Comparison of ENCODE assay signal across 9 mouse cellular contexts in genomic region chr14:11883142-11883921, GRCm38 (mm10).
DNase-seq lines count a peak whose midpoint lies in the region; ATAC-seq lines count a peak whose summit lies in the region.
"Had no signal": no experiment of that assay in that cellular context is flagged by ENCODE, and none has a peak within 500 bp of the region (broad histone marks: within the 10 kb centered on the region; RNA-seq: fewer than 3 reads in every experiment).

No protein-coding gene starts in this region.

- H3K4me1 ChIP-seq in midbrain, embryonic 13.5 days (replicated peaks): peaks cover 21% of the 10 kb centered on the region
- peaks cover 29% of the 10 kb centered on the region for H3K4me1 ChIP-seq in midbrain, embryonic 10.5 days
- peaks cover 4% of the 10 kb centered on the region; the same call in 1 of the 2 replicates for H3K4me1 ChIP-seq in forebrain, embryonic 11.5 days (replicated peaks; ENCODE audit: control insufficient read depth, insufficient read depth, low read length)
- peaks cover 41% of the 10 kb centered on the region for H3K4me1 ChIP-seq in heart, embryonic 16.5 days (ENCODE audit: control insufficient read depth, insufficient read depth, low read length)
- peaks cover 56% of the 10 kb centered on the region for H3K4me1 ChIP-seq in limb, embryonic 10.5 days

- no peak overlapping the region for H3K27ac ChIP-seq in midbrain, embryonic 13.5 days
- H3K27ac ChIP-seq in midbrain, embryonic 10.5 days (replicated peaks): no peak overlapping the region
- 0 out of 2 replicates have a peak overlapping the region, but pooled peaks have one; percentile 18 for H3K27ac ChIP-seq in forebrain, embryonic 11.5 days (ENCODE audit: low read depth, low read length)
- peak overlapping the region; percentile 99 for H3K27ac ChIP-seq in heart, embryonic 16.5 days (ENCODE audit: low read length)
- peak overlapping the region; percentile 56; the same call in 1 of the 2 replicates for H3K27ac ChIP-seq in limb, embryonic 10.5 days

- 20% methylated on average over 10 of the region's 10 CpGs for WGBS in midbrain, embryonic 13.5 days
- 23% methylated on average over 10 of the region's 10 CpGs for WGBS in midbrain, embryonic 10.5 days
- 19% methylated on average over 10 of the region's 10 CpGs for WGBS in forebrain, embryonic 11.5 days
- WGBS in heart, embryonic 16.5 days: 16% methylated on average over 10 of the region's 10 CpGs
- 26% methylated on average over 10 of the region's 10 CpGs for WGBS in limb, embryonic 10.5 days

- H3K9me3 ChIP-seq in midbrain, embryonic 13.5 days: no peaks in the 10 kb centered on the region
- no peaks in the 10 kb centered on the region for H3K9me3 ChIP-seq in midbrain, embryonic 10.5 days (replicated peaks)
- no peaks in the 10 kb centered on the region for H3K9me3 ChIP-seq in forebrain, embryonic 11.5 days (ENCODE audit: control insufficient read depth, low read length)
- no peaks in the 10 kb centered on the region for H3K9me3 ChIP-seq in heart, embryonic 16.5 days (replicated peaks; ENCODE audit: control insufficient read depth, low read length)
- H3K9me3 ChIP-seq in limb, embryonic 10.5 days (replicated peaks): no peaks in the 10 kb centered on the region

- H3K4me2 ChIP-seq in midbrain, embryonic 13.5 days (replicated peaks): no peak overlapping the region
- no peak overlapping the region for H3K4me2 ChIP-seq in forebrain, embryonic 11.5 days (ENCODE audit: low read depth, low read length, severe bottlenecking)
- H3K4me2 ChIP-seq in heart, embryonic 16.5 days (ENCODE audit: low read depth, low read length): peak overlapping the region; percentile 58

- no peak overlapping the region for H3K9ac ChIP-seq in midbrain, embryonic 13.5 days (replicated peaks)
- H3K9ac ChIP-seq in forebrain, embryonic 11.5 days (ENCODE audit: low read length): 0 out of 2 replicates have a peak overlapping the region, but pooled peaks have one; percentile 12
- peak overlapping the region; percentile 52 for H3K9ac ChIP-seq in heart, embryonic 16.5 days (ENCODE audit: low read length)

- no peak for DNase-seq in midbrain, embryonic 10.5 days (ENCODE audit: low spot score)
- DNase-seq in forebrain, embryonic 11.5 days (ENCODE audit: low spot score): peak; percentile 43
- DNase-seq in limb, embryonic 10.5 days (ENCODE audit: low spot score): no peak
- no peak for DNase-seq in adrenal gland, postnatal 14 days

- H3K4me3 ChIP-seq in midbrain, embryonic 13.5 days (replicated peaks): no peak overlapping the region
- H3K4me3 ChIP-seq in midbrain, embryonic 10.5 days: no peak overlapping the region
- no peak overlapping the region for H3K4me3 ChIP-seq in forebrain, embryonic 11.5 days (ENCODE audit: low read depth, low read length)
- peak overlapping the region; percentile 27 for H3K4me3 ChIP-seq in heart, embryonic 16.5 days (ENCODE audit: low read length)
- no peak overlapping the region for H3K4me3 ChIP-seq in limb, embryonic 10.5 days

- H3K27me3 ChIP-seq in midbrain, embryonic 13.5 days: no peaks in the 10 kb centered on the region; the same call in 1 of the 2 replicates
- no peaks in the 10 kb centered on the region for H3K27me3 ChIP-seq in midbrain, embryonic 10.5 days (ENCODE audit: low read depth, poor library complexity, severe bottlenecking)
- H3K27me3 ChIP-seq in forebrain, embryonic 11.5 days (ENCODE audit: control insufficient read depth, insufficient read depth, low read length): no peaks in the 10 kb centered on the region
- H3K27me3 ChIP-seq in heart, embryonic 16.5 days (ENCODE audit: control insufficient read depth, insufficient read depth, low read length): no peaks in the 10 kb centered on the region
- no peaks in the 10 kb centered on the region for H3K27me3 ChIP-seq in limb, embryonic 10.5 days (ENCODE audit: low read depth, poor library complexity, severe bottlenecking)

- H3K36me3 ChIP-seq in midbrain, embryonic 13.5 days: no peaks in the 10 kb centered on the region
- no peaks in the 10 kb centered on the region for H3K36me3 ChIP-seq in midbrain, embryonic 10.5 days
- H3K36me3 ChIP-seq in forebrain, embryonic 11.5 days (ENCODE audit: control insufficient read depth, insufficient read depth, low read length): no peaks in the 10 kb centered on the region
- no peaks in the 10 kb centered on the region for H3K36me3 ChIP-seq in heart, embryonic 16.5 days (ENCODE audit: control insufficient read depth, insufficient read depth)
- H3K36me3 ChIP-seq in limb, embryonic 10.5 days: peaks cover 4% of the 10 kb centered on the region; the same call in 1 of the 2 replicates
- H3K36me3 ChIP-seq: G1E had no signal

- ATAC-seq in midbrain, embryonic 13.5 days: 0 out of 2 replicates have a peak, but pooled peaks have one; percentile 48
- ATAC-seq in forebrain, embryonic 11.5 days (replicated peaks; ENCODE audit: low FRiP score): no peak
- peak; percentile 75 for ATAC-seq in heart, embryonic 16.5 days (replicated peaks; ENCODE audit: extremely low read depth, insufficient read depth, low FRiP score)
- no peak for ATAC-seq in megakaryocyte, adult 5-6 weeks (ENCODE audit: poor library complexity, severe bottlenecking)
- no peak for ATAC-seq in megakaryocyte progenitor cell, adult 5-6 weeks (replicated peaks; ENCODE audit: poor library complexity)

Comparison
In these comparisons a context has a peak if more than half of its experiments do, and no peak if none do; other contexts are left out.
1. ATAC-seq: peak in midbrain, embryonic 13.5 days (single experiment) and heart, embryonic 16.5 days (single experiment); none in forebrain, embryonic 11.5 days (single experiment), megakaryocyte, adult 5-6 weeks (single experiment) and megakaryocyte progenitor cell, adult 5-6 weeks (single experiment).
2. H3K27ac ChIP-seq: peak in forebrain, embryonic 11.5 days (single experiment), heart, embryonic 16.5 days (single experiment) and limb, embryonic 10.5 days (single experiment); none in midbrain, embryonic 13.5 days (single experiment) and midbrain, embryonic 10.5 days (single experiment).